Mouse (Mus musculus) forebrain, embryonic 12.5 days (tissue): ENCODE results near the gene Wfikkn1. TPM values are rescaled to one million over a fixed set of nuclear protein-coding genes. Genes with fewer than 3 reads are reported as not detected.

Source experiments
- ATAC-seq: fragments of 200-750 bp; cut with Nextera tagmentation; 2 replicates; pipeline ENCODE4 v1.8.0; 2017; ENCODE audit warnings: moderate TSS enrichment; ENCODE audit not compliant: low FRiP score
- H3K27ac ChIP-seq: fragments of 300-500 bp; sonication (generic); 2 replicates; pipeline ENCODE4 v1.5.1; 2016; ENCODE audit warnings: mild to moderate bottlenecking
- H3K27me3 ChIP-seq: fragments of 300-500 bp; sonication (generic); 2 replicates; pipeline ENCODE4 v1.6.1; 2016; ENCODE audit warnings: mild to moderate bottlenecking
- H3K36me3 ChIP-seq: fragments of 300-500 bp; sonication (generic); replicated peaks from 2 replicates; pipeline ENCODE4 v1.6.1; 2016; ENCODE audit warnings: mild to moderate bottlenecking
- H3K4me1 ChIP-seq: fragments of 300-500 bp; sonication (generic); 2 replicates; pipeline ENCODE4 v1.6.1; 2016
- H3K4me2 ChIP-seq: fragments of 300-500 bp; sonication (generic); 2 replicates; pipeline ENCODE4 v1.6.1; 2016; ENCODE audit warnings: mild to moderate bottlenecking, moderate library complexity
- H3K4me3 ChIP-seq: fragments of 300-500 bp; sonication (generic); replicated peaks from 2 replicates; pipeline ENCODE4 v1.5.1; 2016; ENCODE audit warnings: mild to moderate bottlenecking
- H3K9ac ChIP-seq: fragments of 300-500 bp; sonication (generic); 2 replicates; pipeline ENCODE4 v1.6.1; 2016; ENCODE audit warnings: mild to moderate bottlenecking
- H3K9me3 ChIP-seq: fragments of 300-500 bp; sonication (generic); 2 replicates; pipeline ENCODE4 v1.6.1; 2016
- WGBS: fragments of 180-500 bp; shearing (Covaris S2); methylation state at CpG from one replicate; pipeline ENCODE4 v1.1.7; 2016; 5-methylcytosine and 5-hydroxymethylcytosine counted together
- polyA plus RNA-seq: library from polyadenylated mRNA; unstranded; fragments of >200 nt; fragmentation: Nextera tagmentation; extraction: Ambion mirVana; gene quantifications from 2 replicates; pipeline ENCODE4 v1.2.1, GENCODE M21; 2016

The Wfikkn1 gene
- polyA plus RNA-seq = 0.66 and 0.79 TPM in 2 replicates

DNA sequence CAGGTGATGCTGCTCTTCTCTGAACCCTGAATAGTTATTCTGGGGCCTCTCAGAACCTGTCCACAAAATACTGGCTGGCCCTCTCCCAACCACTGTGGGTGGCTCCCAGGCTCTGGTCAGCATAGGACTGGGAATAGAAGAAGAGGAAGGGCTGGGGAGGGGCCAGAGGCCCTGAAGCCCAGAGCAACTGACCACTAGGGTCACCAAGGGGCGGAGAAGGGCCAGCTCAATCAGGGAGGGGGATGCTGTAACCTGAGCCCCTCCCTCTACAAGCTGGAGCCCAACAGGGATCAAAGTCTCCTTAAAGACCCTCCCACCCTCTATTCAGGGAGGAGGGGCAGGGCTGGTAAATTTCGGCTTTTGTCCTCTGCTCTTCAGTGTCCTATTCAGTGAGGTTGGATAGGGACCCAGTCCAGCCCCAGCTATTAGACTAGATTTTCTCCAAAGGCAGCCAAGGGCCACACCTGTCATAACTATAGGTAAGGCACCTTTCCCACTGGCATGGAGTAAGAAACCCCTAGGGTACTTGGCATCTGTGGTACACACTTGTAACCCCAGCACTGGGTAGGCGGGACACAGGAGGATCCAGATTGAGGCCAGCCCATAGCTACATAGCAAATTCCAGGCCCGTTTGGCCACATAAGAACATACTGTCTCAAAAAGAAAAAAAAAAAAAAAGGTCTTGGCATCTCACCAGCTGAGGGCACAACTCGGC lies at the start of gene Wfikkn1:
TSS of gene Wfikkn1 (minus strand) at position 663 of the 715 bp plus-strand sequence.
- Histone ChIP-seq H3K36me3 (peaks cover 52% of the 10 kb centered on the region), H3K4me1 (peaks cover 43% of the 10 kb centered on the region), H3K4me2 (no peak within 1 kb of the TSS), H3K9me3 (no peaks in the 10 kb centered on the region), H3K27me3 (no peaks in the 10 kb centered on the region), H3K4me3 (no peak within 1 kb of the TSS), H3K9ac (peak within 1 kb of the TSS; percentile 12), H3K27ac (peak within 1 kb of the TSS; percentile 64)
- ATAC-seq = no peak
- WGBS = 30% methylated on average over 5 of the region's 5 CpGs

DNA sequence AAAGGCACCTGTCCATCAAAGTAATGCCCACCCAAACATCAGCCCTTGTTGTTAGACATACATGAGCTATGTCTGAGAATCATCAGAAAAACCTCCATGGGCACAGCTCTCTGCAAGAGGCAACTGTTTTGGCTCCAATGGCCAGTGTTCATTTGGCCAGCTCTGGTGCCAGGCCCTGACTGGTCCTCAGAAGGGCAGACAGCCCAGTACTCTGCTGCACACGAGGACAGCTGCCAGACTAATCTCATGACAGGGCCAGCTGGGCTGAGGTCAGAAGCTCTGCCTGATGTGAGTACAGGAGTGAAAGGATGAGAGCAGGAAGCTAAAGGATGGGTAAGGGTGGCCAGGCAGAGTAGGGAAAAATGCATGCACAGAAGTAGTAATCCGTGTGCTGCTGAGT lies 44.7 kb upstream of the Wfikkn1 start:
- ATAC-seq = no peak
- peaks cover 6% of the 10 kb centered on the region for H3K4me1 ChIP-seq
- H3K27me3 ChIP-seq = no peaks in the 10 kb centered on the region
- H3K9ac ChIP-seq = no peak overlapping the region
- no peaks in the 10 kb centered on the region for H3K9me3 ChIP-seq
- H3K4me2 ChIP-seq = no peak overlapping the region
- H3K27ac ChIP-seq = no peak overlapping the region
- WGBS = 58% methylated on average over 2 of the region's 2 CpGs
- H3K36me3 ChIP-seq = peaks cover 41% of the 10 kb centered on the region
- H3K4me3 ChIP-seq = no peak overlapping the region

DNA sequence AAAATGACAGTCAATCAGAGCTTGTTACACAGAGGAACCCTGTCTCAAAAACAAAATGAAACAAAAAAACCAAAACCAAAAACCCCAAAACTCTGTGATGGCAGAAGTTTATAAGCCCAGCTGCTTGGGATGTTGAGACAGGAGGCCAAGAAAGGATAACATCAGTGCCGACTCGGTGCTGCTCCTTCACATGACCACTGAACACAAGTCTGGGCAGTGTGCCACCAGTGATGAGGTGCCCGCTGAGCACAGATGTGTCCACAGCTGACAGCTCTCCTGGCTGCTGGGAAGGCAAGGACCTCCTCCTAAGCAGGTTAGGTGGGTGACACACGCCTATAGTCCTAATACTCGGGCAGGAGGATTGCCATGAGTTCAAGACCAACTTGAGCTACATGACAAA lies 41.5 kb upstream of the Wfikkn1 start:
- ATAC-seq = no peak
- H3K4me1 ChIP-seq = peaks cover 22% of the 10 kb centered on the region
- WGBS = 79% methylated on average over 5 of the region's 5 CpGs

DNA sequence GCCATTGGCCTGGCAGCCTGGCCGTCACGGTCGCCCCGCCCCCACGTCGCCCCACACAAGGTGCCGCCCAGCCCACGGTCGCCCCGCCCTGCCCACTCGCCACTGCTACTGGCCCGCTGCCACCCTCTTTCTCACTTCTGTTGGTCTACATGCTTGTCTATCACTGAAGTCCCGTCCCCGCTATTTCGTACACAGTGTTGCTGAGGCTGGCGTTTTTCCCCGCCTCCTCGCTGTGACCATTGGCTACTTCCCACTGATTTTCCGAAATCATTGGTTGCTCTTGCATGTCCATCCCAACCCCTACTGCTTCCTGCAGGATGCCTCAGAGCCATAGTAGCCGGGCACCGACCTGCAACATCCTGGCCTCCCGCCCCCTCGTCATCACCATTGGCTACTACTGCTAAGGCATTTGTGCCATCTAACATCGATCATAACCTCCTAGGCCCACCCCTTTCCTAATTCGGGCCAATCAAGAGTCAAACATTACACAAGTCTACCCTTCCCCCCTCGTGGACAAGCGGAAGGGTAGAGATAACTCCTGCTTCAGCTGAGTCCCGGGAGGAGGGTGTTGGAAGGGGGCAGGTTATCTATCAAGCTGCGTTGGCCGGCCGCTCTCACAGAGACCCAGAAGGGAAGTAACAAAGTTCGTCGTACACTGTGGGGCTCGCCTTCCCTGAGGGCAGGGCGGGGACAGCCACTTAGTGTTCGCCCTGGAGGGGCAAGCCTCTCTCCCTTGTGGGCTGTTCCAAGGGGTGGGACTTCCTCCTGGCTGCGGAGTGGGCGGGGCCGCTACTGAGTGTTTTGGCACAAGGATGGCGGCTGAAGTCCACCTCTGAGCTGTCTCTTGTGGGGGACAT lies 39.4 kb upstream of the Wfikkn1 start:
- Histone ChIP-seq H3K9ac (peak overlapping the region; percentile 66), H3K36me3 (peaks cover 7% of the 10 kb centered on the region; the same call in 1 of the 2 replicates), H3K27ac (peak overlapping the region; percentile 94), H3K9me3 (no peaks in the 10 kb centered on the region), H3K4me2 (peak overlapping the region; percentile 74), H3K27me3 (no peaks in the 10 kb centered on the region), H3K4me3 (peak overlapping the region; percentile 98), H3K4me1 (peaks cover 22% of the 10 kb centered on the region)
- under 1% methylated on average over 40 of the region's 40 CpGs for WGBS
- ATAC-seq = peak; percentile 97

More for the DNA sequence above, 41.5 kb upstream of the Wfikkn1 start:
- H3K27me3 ChIP-seq = no peaks in the 10 kb centered on the region
- peaks cover 19% of the 10 kb centered on the region for H3K36me3 ChIP-seq
- H3K4me2 ChIP-seq = no peak overlapping the region
- H3K9me3 ChIP-seq = no peaks in the 10 kb centered on the region
- H3K4me3 ChIP-seq = no peak overlapping the region
- no peak overlapping the region for H3K27ac ChIP-seq
- no peak overlapping the region for H3K9ac ChIP-seq

DNA sequence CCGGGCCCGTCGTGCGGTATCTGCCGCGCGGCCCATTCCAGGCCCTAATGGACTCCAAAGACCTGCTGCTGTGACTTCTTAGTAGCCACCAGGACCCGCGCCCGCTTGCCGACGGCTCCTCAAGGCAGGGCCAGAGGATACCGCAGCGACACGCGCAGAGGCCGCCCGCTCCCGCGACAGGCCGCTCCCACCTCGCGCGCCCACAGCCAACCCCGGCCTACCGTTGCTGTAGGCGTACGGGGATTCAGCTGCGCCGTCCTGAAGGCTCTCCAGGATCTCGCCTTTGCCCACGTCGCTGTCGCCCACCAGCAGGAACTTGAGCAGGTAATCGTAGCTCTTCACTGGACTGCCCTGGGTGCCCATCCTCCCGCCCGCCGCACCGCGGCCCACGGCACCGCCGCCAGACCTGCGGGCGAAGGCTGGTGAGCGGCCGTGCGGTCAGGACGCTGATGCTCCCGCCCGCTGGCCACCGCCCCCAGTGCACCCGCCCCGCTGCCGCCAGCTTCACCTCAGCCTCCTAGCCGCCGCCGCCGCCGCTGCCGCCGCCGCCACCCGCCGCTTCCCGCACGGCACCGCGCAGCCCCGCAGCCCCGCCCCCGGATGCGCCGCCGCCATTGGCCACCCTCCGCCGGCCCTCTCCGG lies 38.6 kb upstream of the Wfikkn1 start, which contains the start of gene Rab40c:
TSS of gene Rab40c (minus strand) at position 584 of the 642 bp plus-strand sequence.
- peak within 1 kb of the TSS; percentile 98 for H3K4me3 ChIP-seq
- WGBS = 0% methylated on average over 57 of the region's 78 CpGs

DNA sequence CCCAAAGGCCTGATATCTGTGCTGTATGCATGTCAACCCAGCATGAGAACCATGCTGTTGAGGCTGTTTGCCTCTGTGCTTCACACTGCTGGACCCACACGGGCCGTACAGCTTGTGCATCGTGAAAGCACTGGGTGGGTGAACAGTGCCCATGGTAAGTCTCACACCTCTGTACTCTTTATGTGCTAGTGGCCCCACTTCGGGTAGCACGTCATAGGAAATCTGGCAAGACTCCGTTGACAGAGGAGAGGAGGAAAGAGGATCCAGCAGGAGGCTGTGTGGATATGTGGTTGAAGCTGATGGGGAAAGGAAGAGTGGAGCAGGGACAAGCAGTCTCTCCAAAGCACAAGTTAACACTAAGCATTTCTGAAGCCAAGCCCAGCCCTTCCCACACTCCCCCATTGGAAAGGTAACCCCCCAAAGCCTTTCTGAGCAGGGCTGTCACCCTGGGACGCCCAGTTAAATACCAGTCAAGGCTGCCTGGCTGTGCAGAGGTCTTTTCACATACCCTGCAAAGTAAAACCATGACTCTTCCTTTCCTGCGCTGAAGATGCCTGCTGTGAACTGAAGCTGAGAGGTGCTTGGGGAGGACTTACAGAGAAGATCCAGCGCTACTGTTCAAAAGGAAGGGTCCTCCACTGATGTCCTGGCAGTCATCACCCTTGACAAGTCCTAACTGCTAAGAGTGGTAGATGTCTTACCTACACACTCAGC lies 37.5 kb upstream of the Wfikkn1 start:
- WGBS = 94% methylated on average over 9 of the region's 9 CpGs
- Histone ChIP-seq H3K4me3 (peak overlapping the region; percentile 98), H3K36me3 (peaks cover 7% of the 10 kb centered on the region; the same call in 1 of the 2 replicates), H3K9me3 (no peaks in the 10 kb centered on the region), H3K27me3 (no peaks in the 10 kb centered on the region), H3K4me1 (peaks cover 22% of the 10 kb centered on the region), H3K9ac (peak overlapping the region; percentile 88), H3K4me2 (peak overlapping the region; percentile 74), H3K27ac (no peak overlapping the region)
- ATAC-seq = no peak

More for the DNA sequence above, 38.6 kb upstream of the Wfikkn1 start, which contains the start of gene Rab40c:
- Histone ChIP-seq H3K9me3 (no peaks in the 10 kb centered on the region), H3K4me2 (peak within 1 kb of the TSS; percentile 74), H3K4me1 (peaks cover 22% of the 10 kb centered on the region), H3K36me3 (peaks cover 7% of the 10 kb centered on the region; the same call in 1 of the 2 replicates), H3K27ac (peak within 1 kb of the TSS; percentile 94), H3K27me3 (no peaks in the 10 kb centered on the region), H3K9ac (peak within 1 kb of the TSS; percentile 88)
- peak; percentile 15 for ATAC-seq

DNA sequence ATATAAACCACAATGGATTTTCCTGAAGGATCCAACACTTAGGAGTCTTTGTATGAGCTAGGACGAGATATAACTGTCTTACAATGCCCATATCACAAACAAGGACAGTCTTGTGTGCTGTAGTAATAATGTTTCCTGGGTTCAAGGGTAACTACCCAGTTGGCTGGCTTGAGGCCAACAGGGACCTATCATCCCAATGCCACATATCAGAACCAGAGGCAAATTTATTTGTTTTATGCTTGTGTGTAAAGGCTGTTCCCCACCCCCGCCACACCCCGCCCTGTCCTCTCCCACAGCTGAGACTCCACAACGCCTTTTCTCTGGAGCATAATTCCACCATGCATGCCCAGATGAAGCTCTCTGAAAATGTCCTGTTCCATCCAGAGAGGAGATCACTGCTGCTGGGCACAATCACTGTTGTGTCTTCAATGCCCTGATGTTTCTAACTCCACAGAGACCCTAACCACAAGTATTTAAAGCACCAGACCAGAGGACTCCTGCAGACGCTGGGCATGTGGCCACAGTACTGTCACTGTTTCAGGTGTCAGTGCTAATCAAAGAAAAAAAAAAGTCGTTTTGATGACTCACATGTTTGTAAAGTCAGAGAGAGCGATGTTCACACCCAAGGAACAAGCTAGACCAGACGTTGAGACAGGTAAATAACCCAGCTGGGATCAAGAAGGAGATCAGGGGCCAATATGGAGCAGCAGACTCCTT lies 36.4 kb upstream of the Wfikkn1 start:
- no peak for ATAC-seq
- Histone ChIP-seq H3K27ac (no peak overlapping the region), H3K4me3 (no peak overlapping the region), H3K9me3 (no peaks in the 10 kb centered on the region), H3K9ac (no peak overlapping the region), H3K27me3 (no peaks in the 10 kb centered on the region), H3K36me3 (peaks cover 7% of the 10 kb centered on the region; the same call in 1 of the 2 replicates), H3K4me1 (peaks cover 22% of the 10 kb centered on the region), H3K4me2 (no peak overlapping the region)
- WGBS = 87% methylated on average over 8 of the region's 8 CpGs

DNA sequence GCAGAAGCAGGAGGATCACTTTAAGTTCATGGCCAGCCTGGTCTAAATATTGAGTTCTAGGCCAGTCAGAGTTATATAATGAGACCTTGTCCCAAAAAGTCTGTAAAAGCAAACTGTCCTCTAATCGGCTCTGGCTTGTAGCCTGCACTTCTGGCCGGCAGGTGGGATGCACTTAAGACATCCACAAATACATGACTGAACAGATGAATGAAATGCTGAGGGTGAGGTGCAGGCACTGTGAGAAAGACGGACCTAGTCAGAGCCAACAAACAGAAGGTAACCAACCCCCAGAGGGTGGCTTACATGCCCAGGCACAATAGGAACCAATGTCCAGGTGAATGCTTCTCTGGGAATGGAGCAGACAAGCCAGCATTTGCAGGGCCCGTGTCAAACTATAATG lies 33.6 kb upstream of the Wfikkn1 start:
- peaks cover 7% of the 10 kb centered on the region; the same call in 1 of the 2 replicates for H3K36me3 ChIP-seq
- WGBS = 88% methylated on average over 4 of the region's 4 CpGs
- no peak overlapping the region for H3K9ac ChIP-seq
- H3K4me1 ChIP-seq = peaks cover 16% of the 10 kb centered on the region
- H3K27me3 ChIP-seq = no peaks in the 10 kb centered on the region
- H3K27ac ChIP-seq = no peak overlapping the region
- H3K4me2 ChIP-seq = no peak overlapping the region
- ATAC-seq = no peak
- H3K4me3 ChIP-seq = no peak overlapping the region
- H3K9me3 ChIP-seq = no peaks in the 10 kb centered on the region

DNA sequence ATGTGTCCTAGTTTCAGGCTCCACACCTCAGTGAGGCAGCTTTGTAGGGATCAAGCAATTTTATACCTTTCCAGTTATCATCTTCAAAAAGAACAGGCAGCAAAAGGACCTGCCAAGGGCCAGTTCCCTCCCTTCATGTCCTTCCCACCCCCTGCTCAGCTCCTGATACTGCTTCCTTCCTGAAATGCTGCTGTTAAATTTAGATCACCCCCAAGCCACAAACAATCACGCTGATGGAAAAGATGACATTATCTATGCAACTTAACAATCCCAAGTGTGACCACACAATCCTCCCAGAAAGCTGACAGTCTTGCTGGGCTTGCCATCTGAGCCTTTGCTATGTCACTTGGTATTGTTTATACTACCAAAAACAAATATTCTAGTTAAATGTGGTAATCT lies 33.2 kb upstream of the Wfikkn1 start:
- no peaks in the 10 kb centered on the region for H3K9me3 ChIP-seq
- ATAC-seq = no peak
- H3K27ac ChIP-seq = no peak overlapping the region
- no peak overlapping the region for H3K4me2 ChIP-seq
- no peak overlapping the region for H3K4me3 ChIP-seq
- H3K27me3 ChIP-seq = no peaks in the 10 kb centered on the region
- no peak overlapping the region for H3K9ac ChIP-seq
- 91% methylated on average over 1 of the region's 1 CpGs for WGBS
- peaks cover 14% of the 10 kb centered on the region for H3K4me1 ChIP-seq
- H3K36me3 ChIP-seq = peaks cover 7% of the 10 kb centered on the region; the same call in 1 of the 2 replicates

DNA sequence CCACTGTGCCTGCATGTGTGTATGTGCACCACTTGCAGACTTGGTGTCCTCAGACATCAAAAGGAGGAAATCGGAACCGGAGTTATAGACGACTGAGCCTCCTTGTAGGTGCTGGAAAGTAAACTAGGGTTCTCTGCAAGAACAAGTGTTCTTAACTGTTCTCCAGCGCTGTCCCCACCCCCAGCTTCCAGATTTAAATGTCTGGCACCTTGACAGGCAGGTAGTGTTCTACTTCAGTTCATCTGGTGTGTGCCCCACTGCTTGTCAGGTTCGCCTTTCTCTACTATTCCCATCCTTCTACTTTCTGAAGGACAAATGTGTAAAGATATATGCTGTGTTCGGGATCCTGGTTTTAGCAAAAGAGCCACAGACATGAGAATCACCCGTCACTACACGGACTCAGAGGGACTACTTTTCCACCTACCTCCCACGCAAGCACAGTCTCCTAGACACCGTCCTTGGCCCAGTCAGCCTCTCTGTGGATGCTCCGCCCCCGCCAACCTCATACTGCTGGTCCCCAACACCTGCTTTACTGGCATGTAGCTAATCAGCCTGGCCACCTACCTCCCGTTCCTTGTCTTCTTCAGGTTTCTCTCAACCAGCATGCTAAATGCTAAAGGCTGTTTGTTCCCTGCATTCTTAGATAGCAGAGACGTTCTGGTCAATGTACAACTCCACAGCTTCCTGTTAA lies 32.7 kb upstream of the Wfikkn1 start:
- Histone ChIP-seq H3K27me3 (no peaks in the 10 kb centered on the region), H3K9ac (no peak overlapping the region), H3K4me1 (peaks cover 9% of the 10 kb centered on the region), H3K36me3 (peaks cover 7% of the 10 kb centered on the region; the same call in 1 of the 2 replicates), H3K4me3 (no peak overlapping the region), H3K27ac (no peak overlapping the region), H3K4me2 (no peak overlapping the region), H3K9me3 (no peaks in the 10 kb centered on the region)
- ATAC-seq = no peak
- 89% methylated on average over 14 of the region's 14 CpGs for WGBS
